In the genomic region with DNA sequence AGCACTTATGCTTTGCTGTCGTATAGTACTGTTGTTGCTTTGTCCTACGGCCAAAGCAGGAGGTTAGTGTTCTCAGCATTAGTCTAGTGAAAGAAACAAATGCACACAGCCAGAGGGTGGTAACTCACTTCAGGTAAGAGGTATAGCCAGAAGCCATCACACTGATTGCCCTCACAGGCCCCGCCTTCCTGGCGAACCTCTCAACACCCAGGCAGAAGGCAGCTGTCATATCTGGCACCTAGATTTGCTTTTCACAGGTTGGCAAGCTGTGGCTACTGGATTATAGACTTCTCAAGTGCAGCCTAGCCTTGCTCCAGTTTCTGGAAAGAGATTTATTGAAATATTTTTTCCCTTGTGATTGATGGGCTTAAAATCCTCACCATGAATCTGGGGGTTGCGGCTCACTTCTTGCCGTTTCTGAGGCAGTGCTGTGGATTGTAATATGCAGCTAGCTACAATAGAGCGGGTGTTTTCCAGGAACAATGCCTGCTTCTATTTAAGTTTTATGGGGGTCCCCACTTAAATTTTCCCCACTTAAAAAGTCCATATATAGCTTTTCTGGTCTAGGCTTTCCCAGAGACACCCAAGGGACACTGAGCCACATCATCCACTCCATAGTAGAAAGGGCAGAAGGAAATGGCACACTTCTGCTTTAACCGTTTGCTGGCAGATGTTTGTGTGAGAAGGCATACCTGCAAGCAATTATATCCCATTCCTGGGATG, we compare ENCODE assay signal across 10 mouse cellular contexts.
A peak's percentile ranks its signal among the peaks of the same experiment; 100 is the strongest.
DNase-seq lines count a peak whose midpoint lies in the region; ATAC-seq and TF ChIP-seq lines count a peak whose summit lies in the region.
"Had no signal": no experiment of that assay in that cellular context is flagged by ENCODE, and none has a peak within 500 bp of the region (broad histone marks: within the 10 kb centered on the region; RNA-seq: fewer than 3 reads in every experiment).

No protein-coding gene starts in this region.

- 27% methylated on average over 8 of the region's 8 CpGs for WGBS in cerebellum, adult 2 months
- WGBS in embryonic facial prominence, embryonic 10.5 days, result 74% methylated on average over 8 of the region's 8 CpGs
- 52% methylated on average over 8 of the region's 8 CpGs for WGBS in limb, embryonic 11.5 days

- no peak for TF ChIP-seq POLR2A in cerebellum, adult 2 months (IDR thresholded peaks at IDR 0.05; ENCODE audit: borderline replicate concordance, insufficient read depth, low read length)

- H3K27ac ChIP-seq in cerebellum, adult 2 months (ENCODE audit: insufficient read depth, low read length), result no peak overlapping the region
- H3K27ac ChIP-seq in embryonic facial prominence, embryonic 10.5 days (replicated peaks), result peak overlapping the region; percentile 74
- peak overlapping the region; percentile 74 for H3K27ac ChIP-seq in limb, embryonic 11.5 days (replicated peaks; ENCODE audit: low read depth, low read length)
- H3K27ac ChIP-seq: left cerebral cortex, adult 2 months had no signal

- H3K4me2 ChIP-seq in limb, embryonic 11.5 days (ENCODE audit: low read depth, severe bottlenecking), result no peak overlapping the region

- peak; percentile 75 for ATAC-seq in limb, embryonic 11.5 days (ENCODE audit: insufficient number of reproducible peaks, low FRiP score, low TSS enrichment, low read depth)

- H3K9me3 ChIP-seq in embryonic facial prominence, embryonic 10.5 days, result no peaks in the 10 kb centered on the region
- H3K9me3 ChIP-seq in limb, embryonic 11.5 days (ENCODE audit: control insufficient read depth, low read length), result no peaks in the 10 kb centered on the region

- H3K4me3 ChIP-seq in cerebellum, adult 2 months (replicated peaks; ENCODE audit: insufficient read depth, low read depth, low read length), result no peak overlapping the region
- no peak overlapping the region for H3K4me3 ChIP-seq in embryonic facial prominence, embryonic 10.5 days
- no peak overlapping the region for H3K4me3 ChIP-seq in limb, embryonic 11.5 days (ENCODE audit: low read depth, low read length)
- H3K4me3 ChIP-seq: left cerebral cortex, adult 2 months had no signal

- H3K9ac ChIP-seq in limb, embryonic 11.5 days (ENCODE audit: low read length), result no peak overlapping the region; the same call in 1 of the 2 replicates

- no peak for TF ChIP-seq CTCF in cerebellum, adult 2 months (IDR thresholded peaks at IDR 0.05; ENCODE audit: borderline replicate concordance, insufficient read depth, low read depth, low read length)

- peaks cover 4% of the 10 kb centered on the region; the same call in 1 of the 2 replicates for H3K4me1 ChIP-seq in cerebellum, adult 2 months (ENCODE audit: control insufficient read depth, insufficient read depth, low read length)
- H3K4me1 ChIP-seq in embryonic facial prominence, embryonic 10.5 days, result peaks cover 33% of the 10 kb centered on the region
- H3K4me1 ChIP-seq in limb, embryonic 11.5 days (ENCODE audit: control insufficient read depth, insufficient read depth, low read length), result peaks cover 17% of the 10 kb centered on the region

- H3K36me3 ChIP-seq in embryonic facial prominence, embryonic 10.5 days (replicated peaks), result no peaks in the 10 kb centered on the region
- no peaks in the 10 kb centered on the region for H3K36me3 ChIP-seq in limb, embryonic 11.5 days (ENCODE audit: control insufficient read depth, insufficient read depth, low read length)

- peak; percentile 9 to 22 for DNase-seq in layer of hippocampus, postnatal 14 days (ENCODE audit: low spot score in 2 of 2)
- DNase-seq in layer of hippocampus, adult 18-20 months (ENCODE audit: low spot score in 2 of 2), result no peak
- peak; percentile 72 to 84 for DNase-seq in cerebellum, adult 2 months
- no peak for DNase-seq in embryonic facial prominence, embryonic 10.5 days (ENCODE audit: low spot score)
- DNase-seq in limb, embryonic 11.5 days (ENCODE audit: low spot score), result peak; percentile 49
- DNase-seq in kidney, adult 18-20 months, result no peak
- DNase-seq in kidney, adult 8-10 months, result no peak
- DNase-seq: adrenal gland, postnatal 14 days; lung, postnatal 14 days had no signal

- H3K27me3 ChIP-seq in cerebellum, adult 2 months (ENCODE audit: control insufficient read depth, insufficient read depth, low read length), result no peaks in the 10 kb centered on the region; the same call in 1 of the 2 replicates
- no peaks in the 10 kb centered on the region for H3K27me3 ChIP-seq in embryonic facial prominence, embryonic 10.5 days (replicated peaks; ENCODE audit: low read depth, poor library complexity, severe bottlenecking)
- no peaks in the 10 kb centered on the region for H3K27me3 ChIP-seq in limb, embryonic 11.5 days (ENCODE audit: control insufficient read depth, insufficient read depth, low read length)

Comparison
In these comparisons a context has a peak if more than half of its experiments do, and no peak if none do; other contexts are left out.
1. DNase-seq: peak in layer of hippocampus, postnatal 14 days (2 of 2), cerebellum, adult 2 months (2 of 2) and limb, embryonic 11.5 days (single experiment); none in layer of hippocampus, adult 18-20 months (0 of 2), embryonic facial prominence, embryonic 10.5 days (single experiment), kidney, adult 18-20 months (single experiment) and kidney, adult 8-10 months (0 of 2).